Mouse (Mus musculus): ENCODE measurements around the gene Tstd2.

Gene Tstd2

DNA sequence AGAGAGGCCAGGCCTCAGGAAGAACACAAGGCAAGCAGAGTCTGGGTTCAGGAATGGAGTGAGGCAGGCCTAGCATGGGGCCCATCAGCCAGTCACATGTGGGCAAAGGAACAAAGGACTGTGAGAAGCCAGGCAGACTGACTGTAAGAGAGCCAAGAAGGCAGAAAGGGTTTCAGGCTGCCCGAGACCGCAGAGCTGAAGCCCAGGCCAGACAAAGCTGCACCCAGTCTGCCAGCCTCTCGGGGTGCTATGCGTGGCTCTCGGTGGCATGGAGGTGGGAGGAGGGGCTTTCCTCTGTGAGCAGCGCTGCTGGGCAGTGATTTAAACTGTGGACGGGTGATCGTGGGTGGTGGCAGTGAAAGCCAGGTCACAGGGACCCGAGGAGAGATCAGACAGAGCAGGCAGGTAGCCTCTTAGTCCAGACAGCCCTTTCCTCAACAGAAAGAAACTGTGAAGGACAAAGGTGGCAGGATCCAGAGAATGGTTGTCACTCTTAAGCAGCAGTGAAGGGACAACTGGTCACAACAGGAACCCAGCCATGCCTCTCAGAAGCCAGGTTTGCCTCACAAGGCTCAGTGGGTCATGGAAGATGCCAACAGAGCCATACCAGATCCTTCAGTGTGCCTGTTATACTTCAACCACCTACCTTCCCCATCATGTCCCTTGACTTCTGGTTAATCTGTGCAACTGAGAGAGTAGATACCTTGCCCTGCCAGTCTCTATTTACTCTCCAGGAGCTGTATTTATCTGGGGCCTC lies 53.9 kb downstream of the Tstd2 start:
- no peak for DNase-seq (ENCODE audit: low read depth, low spot score)

DNA sequence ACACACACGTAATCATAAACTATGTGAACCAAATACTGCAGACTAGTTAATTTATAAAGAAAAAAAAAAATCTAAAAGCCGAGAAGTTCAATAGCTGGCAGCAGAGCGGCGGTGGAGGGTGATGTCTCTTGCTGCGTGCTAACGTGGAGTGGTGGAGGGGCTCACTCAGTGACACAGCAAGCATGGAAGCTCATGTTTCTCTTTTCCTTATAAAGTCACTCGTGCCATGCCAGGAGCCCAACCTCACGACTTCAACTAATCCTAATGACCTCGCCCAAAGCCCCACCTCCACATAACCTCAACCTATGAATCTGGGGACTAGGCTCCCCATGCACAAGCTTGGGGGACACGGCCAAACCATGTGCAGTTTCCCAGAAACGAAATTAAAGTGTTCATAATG lies 55.9 kb downstream of the Tstd2 start:
- DNase-seq (ENCODE audit: low read depth, low spot score) = no peak

DNA sequence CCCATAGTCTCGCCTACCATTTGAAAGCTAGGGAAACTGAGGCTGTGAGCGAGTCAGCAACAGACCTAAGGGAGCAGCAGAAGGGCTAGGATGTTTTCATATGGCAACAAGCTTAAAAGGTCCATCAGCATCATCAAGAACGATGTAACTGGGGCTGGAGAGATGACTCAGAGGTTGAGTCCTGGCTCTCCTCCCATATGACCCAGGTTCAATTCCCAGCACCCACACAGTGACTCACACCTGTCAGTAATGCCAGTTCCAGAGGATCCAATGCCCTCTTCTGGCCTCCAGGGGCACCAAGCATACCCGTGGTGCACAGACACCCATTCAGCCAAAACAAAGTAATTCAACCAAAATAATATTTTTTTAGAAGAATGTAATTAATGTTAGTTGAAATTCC lies 58.2 kb downstream of the Tstd2 start:
- no peak for DNase-seq (ENCODE audit: low read depth, low spot score)

DNA sequence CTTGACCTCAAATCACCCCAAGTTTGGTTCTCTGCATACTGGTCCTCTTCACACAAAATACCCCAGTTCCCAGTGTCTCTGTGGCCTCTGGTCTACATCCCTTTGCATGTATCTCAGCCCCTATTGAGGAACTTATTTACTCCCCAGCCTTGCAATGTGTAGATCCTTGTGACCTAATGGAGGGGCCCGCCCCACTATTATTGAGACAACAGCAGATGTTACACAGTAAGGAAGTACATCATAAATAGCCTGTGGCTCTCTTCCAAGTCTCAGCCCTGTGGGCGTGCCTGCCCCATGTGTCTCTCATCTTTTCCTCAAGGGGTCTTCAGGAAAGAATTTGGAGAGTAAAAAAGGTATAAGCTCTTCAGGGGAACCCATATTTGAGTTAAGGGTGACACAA lies 61.6 kb downstream of the Tstd2 start:
- DNase-seq (ENCODE audit: low read depth, low spot score) = no peak

DNA sequence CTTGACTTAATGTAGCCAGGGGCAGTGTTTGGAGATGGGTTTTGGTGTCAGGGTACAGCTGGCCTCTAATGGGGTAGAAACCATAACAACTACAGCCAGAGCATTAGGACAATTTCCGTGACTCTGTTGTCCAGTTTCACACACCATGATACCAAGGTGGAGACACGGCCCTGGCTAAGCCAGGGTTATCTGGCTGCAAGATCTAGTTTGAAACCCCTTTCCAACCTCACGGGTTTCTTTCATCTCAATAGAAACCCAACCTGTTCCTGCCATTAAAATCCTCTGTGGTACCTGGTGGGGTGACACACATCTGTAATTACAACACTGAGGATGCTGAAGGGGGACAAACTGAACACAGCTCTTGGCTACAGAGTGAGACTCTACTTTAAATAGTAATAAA lies 62.8 kb downstream of the Tstd2 start:
- no peak for DNase-seq (ENCODE audit: low read depth, low spot score)

DNA sequence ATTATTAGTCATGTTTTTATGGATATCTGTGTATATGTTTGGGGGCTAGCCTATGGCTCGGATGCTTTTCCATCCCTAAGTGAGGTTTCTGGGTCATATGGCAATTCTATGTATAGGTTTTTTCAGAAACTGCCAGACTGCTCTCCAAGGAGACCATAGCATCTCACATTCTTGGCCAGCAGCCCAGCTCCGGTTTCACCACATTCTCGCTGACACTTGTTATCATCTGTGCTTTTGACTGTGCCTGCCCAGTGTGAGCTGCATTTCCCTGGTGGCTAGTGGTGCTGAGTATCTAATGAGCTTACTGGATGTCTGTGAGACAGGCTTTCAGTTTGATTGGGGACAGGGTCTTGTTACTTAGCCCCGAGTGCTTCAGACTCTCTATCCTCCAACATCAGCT lies 64.8 kb downstream of the Tstd2 start:
- DNase-seq (ENCODE audit: low read depth, low spot score) = no peak

DNA sequence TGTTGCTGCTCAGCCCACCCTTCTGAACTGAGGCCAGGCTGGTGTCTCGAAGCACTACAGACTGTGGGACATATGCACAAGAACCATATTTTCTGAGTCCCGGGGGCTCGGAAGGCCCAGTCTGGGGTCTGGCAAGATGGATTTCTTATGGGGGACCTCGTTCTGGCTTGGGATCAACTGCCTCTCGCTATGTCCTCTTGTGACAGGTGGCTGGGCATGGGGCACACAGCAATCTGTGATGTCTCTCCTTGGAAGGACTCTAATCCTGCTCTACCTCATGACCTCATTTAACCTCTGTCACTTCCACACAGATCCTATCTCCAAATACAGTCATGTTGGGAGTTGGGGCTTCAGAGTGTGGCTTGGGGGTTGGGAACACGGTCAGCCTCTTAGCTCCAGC lies 65.9 kb downstream of the Tstd2 start:
- no peak for DNase-seq (ENCODE audit: low read depth, low spot score)

DNA sequence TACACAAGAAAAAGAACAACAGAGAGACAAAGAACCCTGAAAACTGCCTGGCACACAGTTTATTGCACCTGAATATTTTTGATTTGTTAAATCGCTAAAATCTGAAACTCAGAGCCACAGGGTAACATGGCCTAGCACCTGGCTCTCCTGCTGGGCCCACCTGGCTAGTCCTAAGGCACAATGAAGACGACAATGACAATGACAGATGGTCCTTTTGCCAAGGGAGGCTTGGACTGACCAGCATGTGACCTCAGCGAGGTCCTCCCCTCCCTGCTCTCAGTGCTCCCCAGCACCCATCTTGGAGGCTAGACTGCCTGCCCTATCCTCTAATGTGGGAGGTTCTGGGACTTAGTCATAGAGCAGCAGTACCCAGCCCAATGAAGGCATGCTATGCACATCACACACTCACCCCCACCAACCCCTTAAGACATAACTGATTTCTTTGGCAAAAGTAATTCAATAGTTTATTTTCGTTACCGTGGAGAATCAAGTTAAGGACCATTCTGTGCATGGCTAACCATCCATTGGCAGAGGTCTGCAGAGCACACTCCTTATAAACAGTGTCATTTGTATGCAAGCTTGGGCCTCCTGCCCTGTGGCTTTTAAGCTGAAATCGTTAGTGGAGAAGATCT lies 68.5 kb downstream of the Tstd2 start:
- no peak for DNase-seq (ENCODE audit: low read depth, low spot score)

DNA sequence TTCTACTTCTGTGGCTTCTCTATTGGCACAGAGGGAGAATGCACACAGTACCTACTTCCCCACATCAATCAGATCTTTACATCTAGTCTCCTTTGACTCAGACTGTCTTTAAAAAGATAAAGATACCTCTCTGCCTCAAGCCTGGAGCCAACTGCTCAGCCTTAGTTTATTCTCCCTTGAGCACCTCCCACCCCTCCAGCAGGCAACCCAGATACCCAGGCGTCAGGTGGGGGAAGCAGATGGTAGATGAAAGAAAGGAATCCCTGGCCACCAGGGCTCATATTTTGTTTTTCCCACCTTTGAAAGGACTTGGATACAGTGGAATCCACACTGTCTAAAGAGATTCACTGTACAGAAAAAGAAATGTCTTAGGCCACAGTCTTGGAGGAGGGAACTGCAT lies 69.9 kb downstream of the Tstd2 start:
- DNase-seq (ENCODE audit: low read depth, low spot score) = no peak

DNA sequence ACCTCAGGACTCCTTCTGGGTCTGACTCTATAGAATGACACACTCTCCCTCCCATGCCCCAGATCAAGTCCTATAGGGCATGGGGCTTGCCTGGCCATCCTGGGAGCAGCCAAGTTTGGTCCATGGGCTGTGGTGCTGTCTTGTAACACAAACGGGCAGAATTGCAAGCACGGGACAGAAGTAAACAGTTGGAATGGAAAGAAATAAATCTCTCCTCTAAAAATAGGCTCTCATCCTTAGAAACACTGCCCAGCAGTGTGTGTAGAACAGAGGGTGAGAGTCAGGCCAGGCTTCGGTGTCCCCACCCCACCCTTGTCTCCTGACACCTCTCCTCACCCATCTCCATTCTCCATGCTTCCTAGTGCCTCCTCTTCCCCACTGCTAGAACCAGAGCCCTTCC lies 70.4 kb downstream of the Tstd2 start:
- no peak for DNase-seq (ENCODE audit: low read depth, low spot score)

DNA sequence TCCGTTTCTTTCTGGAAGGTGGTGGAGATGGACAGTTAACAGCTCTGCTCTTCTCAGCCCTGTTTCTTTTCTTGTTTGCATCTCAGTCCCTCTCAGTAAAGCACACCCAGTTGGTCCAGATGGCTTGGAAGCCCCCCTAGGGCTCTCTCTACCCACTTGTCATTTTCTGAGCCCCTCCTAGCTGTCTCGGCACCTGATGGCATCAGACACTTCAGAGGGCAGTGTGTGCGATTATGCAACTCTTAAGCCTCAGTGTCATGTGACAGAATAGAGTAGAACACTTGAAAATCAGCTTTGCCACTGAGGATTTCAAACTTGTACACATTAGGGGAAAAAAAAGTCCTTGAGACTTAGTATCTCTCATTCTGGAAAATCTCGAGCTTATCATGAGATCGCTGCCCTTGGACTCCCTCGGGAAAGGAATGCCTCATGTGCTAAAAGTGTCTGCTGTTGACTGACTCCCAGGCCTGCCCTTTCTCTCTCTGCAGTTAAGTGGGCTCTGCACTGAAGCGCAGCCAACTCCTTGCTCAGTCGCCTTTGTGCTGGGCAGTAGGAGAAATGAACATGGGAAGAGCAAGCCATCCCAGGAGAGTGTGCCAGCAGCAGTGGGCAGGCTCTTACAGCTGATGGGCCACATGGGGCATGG lies 72.7 kb downstream of the Tstd2 start:
- no peak for DNase-seq (ENCODE audit: low read depth, low spot score)

DNA sequence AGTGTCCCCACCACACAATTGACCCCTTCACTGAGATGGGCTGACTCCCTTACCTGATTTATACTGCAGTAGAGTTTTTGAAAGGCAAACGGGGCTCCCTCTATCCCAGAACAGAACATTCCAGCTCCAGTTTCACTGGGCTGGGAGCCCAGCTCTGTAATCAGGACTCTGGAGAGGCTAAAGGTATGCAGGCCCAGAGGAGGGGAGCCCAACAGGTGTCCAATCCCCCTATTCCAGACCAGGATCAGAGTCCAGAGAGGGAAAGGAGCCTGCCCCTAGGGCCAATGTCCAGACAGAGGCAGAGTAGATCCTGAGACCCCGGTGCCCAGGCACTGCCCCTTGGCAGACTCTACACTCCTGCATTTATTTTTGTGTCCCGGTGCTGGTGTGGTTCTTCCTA lies 73.5 kb downstream of the Tstd2 start:
- DNase-seq (ENCODE audit: low read depth, low spot score) = no peak

All from retina, postnatal 7 days (tissue).